Mouse (Mus musculus): ENCODE data around the gene Edem3. TPM values are rescaled to one million over a fixed set of nuclear protein-coding genes. Genes with fewer than 3 reads are reported as not detected.
"Not testable (repeated sequence)": the region's sequence is repeated elsewhere in the genome, so short reads cannot be mapped to it uniquely, and the experiment has no call there.

Gene Edem3
- total RNA-seq, 2 experiments from 2014 or later = 21.8 to 24.2 TPM

- DNase-seq = no peak
These were observed 57.0 kb downstream of the Edem3 start for GRCm38 (mm10) chr1:151812004-151812712.

DNA sequence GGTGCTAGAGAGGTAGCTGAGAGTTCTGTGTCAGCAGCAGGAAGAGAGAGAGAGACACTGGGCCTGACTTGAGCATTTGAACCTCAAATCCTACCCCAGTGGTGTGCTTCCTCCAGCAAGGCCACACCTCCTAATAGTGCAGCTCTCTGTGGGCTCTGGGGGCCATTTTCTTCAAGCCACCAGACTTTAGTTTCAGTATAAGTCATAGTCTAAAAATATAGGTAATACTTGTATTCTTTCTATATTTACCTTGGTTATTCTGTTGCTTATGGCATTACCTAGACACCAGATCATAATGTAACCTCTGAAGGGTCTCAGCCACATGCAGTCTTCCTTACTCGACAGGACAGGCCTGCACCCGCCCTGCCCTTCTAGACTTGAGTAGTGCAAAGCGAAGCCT lies 60.9 kb downstream of the Edem3 start:
- DNase-seq = no peak

- no peak for DNase-seq
These were observed 64.0 kb downstream of the Edem3 start for GRCm38 (mm10) chr1:151819190-151819589.

DNA sequence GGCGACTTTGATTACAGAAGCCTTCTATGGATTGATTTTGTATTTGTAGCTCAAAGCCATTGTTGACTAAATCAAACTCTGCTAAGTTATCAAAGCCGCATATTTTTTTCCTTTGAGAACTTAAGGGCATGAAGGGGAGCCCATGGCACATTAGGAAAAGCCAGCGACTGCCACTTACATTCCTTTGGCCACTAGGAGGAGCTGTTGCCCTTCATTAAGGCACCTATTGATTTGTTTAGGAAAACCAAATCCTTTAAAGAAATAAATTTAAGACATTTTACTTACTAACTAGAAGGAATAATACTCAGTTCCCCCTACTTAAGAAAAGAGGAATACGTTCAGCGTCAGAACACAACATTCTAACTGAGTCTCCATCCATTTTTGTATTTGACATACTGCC lies 65.3 kb downstream of the Edem3 start:
- peak; percentile 84 for DNase-seq

DNA sequence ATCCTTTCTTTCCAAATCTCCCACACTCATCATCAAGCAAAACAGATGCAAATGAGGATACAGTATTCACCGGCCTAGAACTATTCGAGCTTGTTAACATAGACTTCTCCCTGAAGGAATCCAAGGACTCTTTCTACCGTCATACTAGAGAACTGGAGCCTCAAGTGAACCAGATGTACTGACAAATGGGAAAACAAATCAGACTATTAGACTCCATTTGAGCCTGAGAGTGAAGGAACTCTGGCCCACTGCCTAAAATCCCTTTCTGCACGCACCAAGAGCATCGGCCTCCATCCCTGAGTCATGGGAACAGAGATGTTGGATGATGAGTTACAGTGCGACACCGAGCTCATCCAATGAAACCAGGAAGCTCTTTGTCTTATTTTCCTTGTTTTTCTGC lies 69.9 kb downstream of the Edem3 start:
- no peak for DNase-seq

GRCm38 (mm10) chr1:151831791-151832190 lies 76.6 kb downstream of the Edem3 start:
- DNase-seq = no peak

DNA sequence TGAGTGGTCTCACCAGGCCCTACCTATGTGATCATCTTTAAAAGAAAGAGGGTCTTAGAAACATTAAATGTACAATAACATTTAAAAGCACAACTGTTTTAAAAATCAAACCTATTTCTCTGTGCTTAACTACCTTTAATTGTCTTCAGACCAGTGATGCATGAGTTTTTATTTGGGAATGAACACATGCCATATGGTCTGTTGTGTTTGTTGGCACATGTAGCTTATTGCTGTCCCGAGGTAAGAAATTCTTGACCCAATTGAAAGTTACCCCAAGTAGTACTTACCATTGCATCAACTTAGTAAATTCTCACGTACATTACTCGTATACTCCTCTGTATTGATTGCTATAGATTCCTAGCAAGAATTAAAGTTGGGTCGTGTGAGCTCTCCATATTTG lies 80.1 kb downstream of the Edem3 start:
- no peak for DNase-seq

DNA sequence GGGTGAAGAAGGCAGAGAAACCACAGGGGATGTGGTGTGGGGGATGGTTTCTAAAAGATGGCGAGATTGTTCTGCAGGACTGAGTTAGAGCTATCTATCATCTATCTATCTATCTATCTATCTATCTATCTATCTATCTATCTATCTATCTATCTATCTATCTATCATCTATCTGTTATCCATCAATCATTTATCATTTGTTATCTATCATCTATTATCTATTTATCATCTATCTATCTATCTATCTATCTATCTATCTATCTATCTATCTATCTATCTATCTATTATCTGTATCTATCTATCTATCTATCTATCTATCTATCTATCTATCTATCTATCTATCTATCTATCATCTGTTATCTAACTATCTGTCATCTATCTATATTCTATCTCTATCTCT lies 85.2 kb downstream of the Edem3 start:
- DNase-seq = not testable (repeated sequence)

GRCm38 (mm10) chr1:151845252-151845832 lies 90.2 kb downstream of the Edem3 start:
- DNase-seq = no peak

DNA sequence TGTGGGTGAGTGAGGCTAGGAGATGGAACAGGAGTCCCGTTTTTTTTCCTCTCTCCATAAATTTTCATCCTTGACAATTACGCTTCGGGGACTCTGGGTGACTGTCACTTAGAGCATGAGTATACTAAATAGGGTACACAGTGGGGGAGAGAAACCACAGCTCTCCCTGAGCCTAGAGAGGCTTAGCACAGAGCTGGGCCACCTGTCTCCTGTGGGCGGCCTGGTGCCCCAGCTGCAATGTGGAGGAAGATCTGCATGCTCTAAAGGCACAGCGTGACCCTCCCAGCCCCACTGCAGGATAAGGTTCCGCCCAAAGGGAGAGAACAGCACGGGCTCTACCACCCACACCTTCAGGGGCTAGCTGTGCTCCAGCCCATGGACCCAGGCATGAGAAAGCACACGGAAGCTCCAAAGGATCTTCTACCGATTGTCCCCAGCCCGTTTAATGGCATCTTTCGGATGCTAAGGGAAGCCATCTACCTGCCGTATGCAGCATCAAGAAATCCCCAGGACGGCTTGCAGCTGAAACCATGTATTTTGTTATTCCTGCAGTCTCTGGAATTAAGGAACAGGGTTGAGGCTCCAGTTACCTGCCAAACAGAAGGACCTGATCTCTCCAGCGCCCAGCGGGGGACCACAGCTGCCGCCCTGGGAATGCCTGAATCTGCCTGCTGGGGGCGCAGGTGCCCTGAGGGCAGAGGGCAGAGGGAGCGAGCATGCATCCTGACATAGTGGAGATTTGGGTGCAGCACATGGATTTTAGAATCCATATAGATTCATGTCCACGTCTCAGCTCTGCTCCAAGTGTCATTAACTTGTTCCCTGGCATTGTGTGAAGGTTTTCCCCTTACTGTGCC lies 91.0 kb downstream of the Edem3 start:
- no peak for DNase-seq

DNA sequence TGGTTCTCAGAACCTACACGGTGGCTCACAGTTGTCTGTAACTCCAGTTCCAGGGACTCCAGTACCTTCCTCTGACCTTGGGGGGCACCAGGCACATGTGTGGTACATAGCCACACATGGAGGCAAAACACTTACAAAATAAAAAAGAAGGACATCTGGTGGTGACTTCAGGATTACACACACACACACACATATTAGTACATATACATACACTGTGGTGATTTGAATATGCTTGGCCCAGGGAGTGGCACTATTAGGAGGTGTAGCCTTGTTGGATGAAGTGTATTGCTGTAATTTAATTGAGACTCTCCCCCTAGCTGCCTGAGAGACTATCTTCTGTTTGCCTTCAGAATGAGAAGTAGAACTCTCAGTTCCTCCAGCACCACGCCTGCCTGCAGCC lies 93.1 kb downstream of the Edem3 start:
- DNase-seq = no peak

- no peak for DNase-seq
These were observed 94.9 kb downstream of the Edem3 start for GRCm38 (mm10) chr1:151849993-151850608.

DNA sequence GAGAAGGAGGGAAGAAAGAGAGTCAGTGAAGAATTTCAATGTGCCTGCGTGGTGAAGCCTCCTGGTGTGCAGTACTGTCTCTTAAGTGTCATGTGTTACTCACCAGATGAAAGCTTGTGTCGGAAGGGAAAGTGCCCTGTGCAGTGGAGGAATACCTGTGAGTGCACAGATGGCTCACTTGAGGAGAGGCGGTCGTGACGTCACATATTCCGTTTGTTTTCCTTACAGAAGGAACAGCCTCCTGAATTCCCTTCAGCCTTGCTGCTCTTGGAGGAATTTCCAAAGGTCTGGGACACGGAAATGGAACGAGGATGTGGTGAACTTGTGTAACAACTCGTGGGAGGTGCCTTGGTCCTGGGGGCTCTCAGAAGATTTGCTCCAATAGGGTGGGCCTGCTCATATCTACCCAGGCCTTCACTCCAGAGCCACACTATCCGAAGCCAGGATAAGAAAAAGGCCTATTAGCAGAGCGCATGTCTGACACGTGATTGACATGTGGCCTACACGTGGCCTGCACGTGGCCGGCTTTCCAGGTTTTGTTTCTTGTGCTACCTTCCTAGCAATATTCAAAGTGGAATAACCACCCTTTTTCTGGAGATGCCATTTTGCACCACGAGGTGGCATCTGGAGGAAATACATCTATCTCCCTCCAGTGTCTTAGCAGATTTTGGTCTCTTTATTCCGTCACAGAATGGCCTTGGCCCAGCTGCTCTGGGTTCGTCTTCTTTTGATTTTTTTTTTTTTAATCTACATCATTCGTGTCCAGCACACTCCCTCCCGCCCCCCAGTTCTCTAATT lies 96.1 kb downstream of the Edem3 start:
- no peak for DNase-seq

DNA sequence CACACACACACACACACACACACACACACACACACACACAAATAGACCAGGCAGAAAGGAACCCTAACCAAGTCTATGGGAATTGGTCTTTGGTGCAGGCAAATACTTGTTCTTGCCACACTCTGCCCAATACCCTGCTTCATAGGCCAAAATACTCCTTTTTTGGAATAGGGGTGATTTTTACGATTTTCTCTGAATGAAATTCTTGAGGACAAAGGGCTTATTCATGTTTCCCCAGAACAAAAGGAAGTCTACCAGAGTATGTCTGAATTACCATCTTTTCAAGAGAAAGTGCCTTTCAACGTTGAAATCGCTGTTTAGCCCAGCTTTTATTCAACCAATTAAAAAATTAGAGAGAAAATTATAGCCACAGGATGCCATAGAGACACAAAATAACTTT lies 96.8 kb downstream of the Edem3 start:
- DNase-seq = no peak

GRCm38 (mm10) chr1:151855561-151855960 lies 100.4 kb downstream of the Edem3 start:
- no peak for DNase-seq

- DNase-seq = no peak
These were observed 103.3 kb downstream of the Edem3 start for GRCm38 (mm10) chr1:151858474-151858873.

DNA sequence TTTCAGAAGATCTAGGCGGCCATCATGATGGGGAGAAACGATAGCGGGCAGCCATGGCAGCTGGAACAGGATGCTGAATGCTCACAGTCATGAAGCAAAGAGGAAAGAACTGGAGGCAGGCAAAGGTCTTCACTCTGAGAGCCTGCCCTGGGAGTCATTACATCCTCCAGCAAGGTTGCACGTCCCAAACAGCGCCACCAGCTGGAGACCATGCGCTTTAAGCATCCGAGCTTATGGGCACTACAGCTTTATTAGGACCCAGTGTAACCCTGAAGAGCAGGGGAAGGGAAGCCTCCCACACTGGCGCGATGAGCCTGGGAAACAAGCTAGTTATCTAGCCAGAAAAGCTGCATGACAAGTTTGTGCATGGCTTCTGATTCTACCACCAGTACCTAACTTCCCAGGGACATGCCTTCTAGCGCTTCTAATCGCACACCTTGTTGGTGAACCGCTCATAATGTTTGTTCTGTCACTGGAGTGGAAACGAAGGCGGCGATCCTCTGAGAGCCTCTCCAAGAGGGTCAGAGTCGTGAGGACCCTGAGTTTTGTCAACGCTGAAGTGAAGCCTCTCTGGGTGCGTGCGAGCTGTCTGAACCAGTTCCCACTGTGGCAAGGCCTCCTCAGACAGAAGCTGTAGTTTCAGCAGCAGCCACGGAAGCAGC lies 106.3 kb downstream of the Edem3 start:
- no peak for DNase-seq

- no peak for DNase-seq
These were observed 106.9 kb downstream of the Edem3 start for GRCm38 (mm10) chr1:151862109-151862508.

- no peak for DNase-seq
These were observed 108.1 kb downstream of the Edem3 start for GRCm38 (mm10) chr1:151863135-151863796.

GRCm38 (mm10) chr1:151863797-151864147 lies 108.6 kb downstream of the Edem3 start:
- DNase-seq = peak; percentile 70

GRCm38 (mm10) chr1:151864326-151864725 lies 109.2 kb downstream of the Edem3 start:
- no peak for DNase-seq
